Mouse (Mus musculus): ENCODE measurements at regions not wholly inside any gene's neighbourhood (a gene's known extent, or its start where the extent isn't known, plus 50 kb on each side); places are given as distances from the start of the nearest gene placed in this dataset.

- DNase-seq (ENCODE audit: low spot score), result no peak
These were observed 70.2 kb upstream of the Il15 start for GRCm38 (mm10) chr8:82473266-82473665.

- DNase-seq (ENCODE audit: low spot score), result no peak
These were observed 68.8 kb upstream of the Il15 start for GRCm38 (mm10) chr8:82471825-82472224.

GRCm38 (mm10) chr8:82469824-82470223 is 66.8 kb upstream of the Il15 start:
- DNase-seq (ENCODE audit: low spot score), result no peak

GRCm38 (mm10) chr8:82462841-82463240 is 59.8 kb upstream of the Il15 start:
- DNase-seq (ENCODE audit: low spot score), result no peak

- no peak for DNase-seq (ENCODE audit: low spot score)
These were observed 56.0 kb upstream of the Il15 start for GRCm38 (mm10) chr8:82459007-82459406.

- no peak for DNase-seq (ENCODE audit: low spot score)
These were observed 51.0 kb upstream of the Il15 start for GRCm38 (mm10) chr8:82454056-82454455.
